Mouse (Mus musculus): ENCODE data around the gene Trmt6. TPM values are rescaled to one million over a fixed set of nuclear protein-coding genes. Genes with fewer than 3 reads are reported as not detected.

Gene Trmt6
- 10 to 100 TPM; 27.1 to 31.8 TPM for total RNA-seq (2021)

- intact Hi-C loops (cut with DNase I) = loop anchor here (10.0 kb wide), 1 partner anchor 301 kb away; no protein-coding TSS in a partner anchor
- peak; percentile 88 to 89 for DNase-seq (ENCODE audit: low spot score in 2 of 2)
Measured at GRCm38 (mm10) chr2:132815608-132816314, at the start of gene Trmt6, which contains the start of gene Mcm8. Trmt6 (minus strand) TSS chr2:132816055. Mcm8 (plus strand) TSS chr2:132816141.

GRCm38 (mm10) chr2:132863325-132863724, 47.5 kb upstream of the Trmt6 start:
- DNase-seq (ENCODE audit: low spot score in 2 of 2) = no peak
- intact Hi-C loops (cut with DNase I) = no loop called here

- no peak for DNase-seq (ENCODE audit: low spot score in 2 of 2)
- intact Hi-C loops (cut with DNase I) = no loop called here
Measured at GRCm38 (mm10) chr2:132861456-132861855, 45.6 kb upstream of the Trmt6 start.

DNA sequence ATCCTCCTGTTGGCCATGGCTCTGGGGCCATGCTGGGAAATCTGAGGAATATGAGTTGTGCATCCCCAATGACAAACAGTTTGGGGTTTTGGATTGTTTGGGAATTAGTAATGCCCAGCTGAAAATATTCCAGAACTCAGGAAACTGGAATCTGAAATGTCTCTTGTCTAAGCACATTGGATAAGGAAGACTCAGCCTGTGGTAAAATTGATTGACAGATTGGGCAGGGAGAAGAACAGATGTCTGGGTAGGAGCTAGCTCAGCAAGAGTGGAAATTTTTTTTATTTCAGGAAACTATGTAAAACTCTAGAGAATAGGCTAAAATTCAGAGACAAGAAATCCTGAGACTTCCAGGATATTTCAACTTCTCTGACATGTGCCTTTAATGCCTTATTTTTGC, 44.6 kb upstream of the Trmt6 start:
- intact Hi-C loops (cut with DNase I) = no loop called here
- no peak for DNase-seq (ENCODE audit: low spot score in 2 of 2)

DNA sequence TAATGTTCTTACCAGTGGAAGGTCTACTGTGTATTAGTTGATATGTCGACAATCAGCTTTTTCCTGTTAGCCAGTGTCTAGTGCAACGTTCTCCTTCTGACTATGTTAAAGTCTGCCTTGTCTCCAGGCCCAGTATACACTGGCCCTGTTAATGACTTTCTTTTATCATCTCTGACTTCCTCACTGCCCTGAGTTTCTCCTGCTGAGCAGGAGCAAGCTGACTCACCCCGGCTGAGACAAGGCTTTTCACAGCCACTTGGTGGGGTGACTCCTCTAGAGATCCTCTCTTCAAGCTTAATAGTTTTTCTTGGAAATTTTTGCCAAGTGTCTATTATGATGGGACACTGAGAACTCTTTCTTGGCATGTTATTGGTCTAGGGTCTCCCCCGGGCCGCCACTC, 40.5 kb upstream of the Trmt6 start:
- intact Hi-C loops (cut with DNase I) = no loop called here
- no peak for DNase-seq (ENCODE audit: low spot score in 2 of 2)

GRCm38 (mm10) chr2:132853051-132853450, 37.2 kb upstream of the Trmt6 start:
- no peak for DNase-seq (ENCODE audit: low spot score in 2 of 2)

DNA sequence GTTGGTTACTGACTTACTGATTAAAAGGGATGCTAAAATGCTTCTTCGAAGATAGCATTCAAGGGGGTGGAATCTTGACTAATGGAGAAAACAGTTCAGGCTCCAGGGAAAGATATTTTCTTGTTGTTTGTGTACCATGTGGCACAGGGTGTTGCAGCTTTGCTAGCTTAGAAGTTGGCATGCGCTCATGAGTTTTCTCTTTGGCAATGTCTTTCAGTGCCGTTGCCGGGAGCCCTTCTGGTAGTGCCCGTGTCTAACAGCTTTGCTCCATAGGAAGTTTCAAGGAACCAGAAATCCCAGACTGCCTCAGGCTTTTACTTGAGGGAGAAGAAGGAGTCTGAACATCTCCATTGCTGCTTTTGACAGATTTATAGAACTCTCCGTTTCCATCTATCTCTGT, 33.3 kb upstream of the Trmt6 start:
- intact Hi-C loops (cut with DNase I) = no loop called here
- no peak for DNase-seq (ENCODE audit: low spot score in 2 of 2)

More at GRCm38 (mm10) chr2:132853051-132853450, 37.2 kb upstream of the Trmt6 start:
- intact Hi-C loops (cut with DNase I) = no loop called here

- intact Hi-C loops (cut with DNase I) = no loop called here
- DNase-seq (ENCODE audit: low spot score in 2 of 2) = no peak
Measured at GRCm38 (mm10) chr2:132848361-132848760, 32.5 kb upstream of the Trmt6 start.

DNA sequence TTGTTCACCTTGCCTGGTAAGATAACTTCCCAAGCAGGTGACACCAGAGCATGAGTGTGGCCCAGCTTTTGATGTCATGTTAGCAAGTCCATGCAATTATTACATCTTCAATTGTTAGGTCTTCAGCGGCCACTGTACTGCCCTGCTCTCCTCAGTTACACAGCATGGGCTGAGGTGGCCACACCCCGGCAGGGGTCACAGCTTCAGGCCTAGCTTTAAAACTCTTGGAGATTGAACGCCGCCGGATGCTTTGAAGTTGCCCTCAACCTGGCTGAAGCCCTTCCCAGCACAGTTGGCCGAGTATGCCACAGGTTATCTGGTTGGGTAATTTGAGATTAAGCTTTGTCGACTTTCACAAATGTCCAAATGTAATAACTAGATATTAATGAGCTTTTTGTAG, 31.7 kb upstream of the Trmt6 start:
- intact Hi-C loops (cut with DNase I) = loop anchor here (1.0 kb wide), 1 partner anchor 56 kb away; no protein-coding TSS in a partner anchor
- DNase-seq (ENCODE audit: low spot score in 2 of 2) = no peak

DNA sequence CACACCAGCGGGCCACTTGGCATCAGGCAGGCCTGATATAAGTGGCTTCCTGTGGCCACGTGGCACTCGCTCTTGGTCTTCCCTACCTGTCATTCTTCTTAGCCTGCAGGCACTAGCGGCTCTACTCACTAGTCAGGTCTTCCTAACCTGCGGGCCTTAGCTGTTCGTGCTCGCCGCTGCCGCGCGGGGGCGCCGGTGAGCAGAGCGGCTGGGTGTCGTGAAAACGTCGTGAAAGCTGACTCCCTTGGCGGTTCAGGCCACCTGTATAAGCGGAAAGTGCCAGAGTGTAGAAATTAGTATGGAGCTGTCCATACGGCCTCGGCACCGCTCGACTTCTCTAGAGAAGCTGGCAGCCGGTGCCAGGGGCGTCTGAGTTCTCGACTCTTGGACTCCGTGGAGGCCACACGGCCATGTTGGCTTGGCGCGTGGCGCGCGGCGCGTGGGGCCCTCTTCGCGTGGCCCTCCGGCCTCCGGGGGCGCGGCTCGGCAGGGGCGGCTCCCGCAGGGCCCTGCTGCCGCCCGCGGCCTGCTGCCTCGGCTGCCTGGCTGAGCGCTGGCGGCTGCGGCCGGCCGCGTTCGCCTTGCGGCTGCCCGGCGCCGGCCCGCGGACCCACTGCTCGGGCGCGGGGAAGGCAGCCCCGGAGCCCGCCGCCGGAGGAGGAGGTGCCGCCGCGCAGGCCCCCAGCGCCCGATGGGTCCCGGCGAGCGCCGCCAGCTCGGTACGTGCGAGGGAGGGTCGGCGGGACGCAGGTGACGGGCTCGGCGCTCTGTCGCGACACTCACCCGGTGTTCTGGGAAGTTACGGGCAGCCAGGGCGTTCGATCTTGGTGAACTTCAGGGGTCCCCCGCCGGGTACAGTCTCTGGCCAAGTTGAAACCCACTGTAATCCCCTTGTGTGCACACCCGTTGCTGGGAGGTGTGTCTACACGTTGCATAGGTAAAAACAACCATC, 30.8 kb upstream of the Trmt6 start, which contains the start of gene Crls1:
Crls1 (plus strand) TSS at position 260 of the 952 bp plus-strand sequence.
- intact Hi-C loops (cut with DNase I) = loop anchor here (1.0 kb wide), 1 partner anchor 57 kb away; no protein-coding TSS in a partner anchor

DNA sequence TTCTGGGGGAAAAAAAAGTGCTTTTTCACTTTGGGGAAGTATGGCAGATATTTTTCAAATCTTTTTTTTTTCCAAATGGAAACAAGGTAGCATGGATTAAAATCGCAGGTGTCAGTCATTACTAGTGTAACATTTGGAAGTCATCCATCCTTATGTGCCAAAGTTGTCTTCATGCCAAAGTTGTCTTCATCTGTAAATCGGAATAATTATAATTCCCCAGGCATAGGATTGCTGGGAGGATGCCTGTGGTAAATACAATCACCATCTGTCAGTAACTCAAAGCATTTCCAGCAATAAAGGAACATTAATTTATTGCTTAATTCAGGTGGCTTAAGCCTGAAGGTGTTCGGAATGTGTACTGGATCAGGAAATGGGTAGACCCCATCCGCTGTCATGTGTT, 25.2 kb upstream of the Trmt6 start:
- intact Hi-C loops (cut with DNase I) = no loop called here
- no peak for DNase-seq (ENCODE audit: low spot score in 2 of 2)

More for the DNA sequence above, 30.8 kb upstream of the Trmt6 start, which contains the start of gene Crls1:
- peak; percentile 97 to 98 for DNase-seq (ENCODE audit: low spot score in 2 of 2)

DNA sequence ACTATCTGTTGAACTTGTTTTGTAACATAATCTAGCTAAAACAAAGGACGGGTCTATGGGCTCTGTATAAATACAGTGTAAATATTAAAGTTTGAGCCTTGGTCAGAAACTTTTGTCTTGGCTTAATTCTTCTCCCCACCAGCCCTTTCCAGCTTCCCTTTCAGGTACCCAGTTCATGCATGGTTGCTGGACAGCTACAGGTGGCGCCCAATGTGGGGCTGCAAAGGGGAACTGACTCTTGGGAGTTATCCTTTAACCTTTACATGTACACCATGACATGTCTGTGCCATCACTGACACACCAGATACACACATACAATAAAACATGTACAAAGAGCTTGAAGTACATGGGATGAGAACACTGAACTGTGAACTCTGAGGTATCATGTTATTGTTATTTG, 12.9 kb downstream of the Trmt6 start:
- intact Hi-C loops (cut with DNase I) = no loop called here
- no peak for DNase-seq (ENCODE audit: low spot score in 2 of 2)

DNA sequence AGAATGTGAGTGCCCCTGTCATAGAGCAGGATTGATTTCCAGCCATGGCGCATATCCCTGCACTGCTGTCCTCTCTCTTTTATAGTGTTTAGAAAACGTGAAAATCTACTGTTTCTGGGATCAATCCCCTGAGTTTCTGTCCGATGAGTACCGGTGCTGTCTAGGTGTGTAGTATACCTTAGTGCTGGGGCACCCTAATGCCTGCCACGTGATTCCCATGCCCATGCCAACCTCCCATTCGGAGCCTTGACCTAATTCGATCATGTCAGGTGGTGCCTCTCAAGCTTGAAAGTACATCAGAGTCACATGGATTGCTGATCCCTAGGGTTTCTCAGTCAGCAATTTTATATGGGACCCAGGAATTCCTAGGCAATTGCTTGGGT, 21.7 kb downstream of the Trmt6 start:
- no peak for DNase-seq (ENCODE audit: low spot score in 2 of 2)
- intact Hi-C loops (cut with DNase I) = no loop called here

GRCm38 (mm10) chr2:132793441-132794203, 22.2 kb downstream of the Trmt6 start:
- DNase-seq (ENCODE audit: low spot score in 2 of 2) = no peak
- intact Hi-C loops (cut with DNase I) = no loop called here

- intact Hi-C loops (cut with DNase I) = loop anchor here (5.0 kb wide), 2 partner anchors 42 to 267 kb away; no protein-coding TSS in a partner anchor
- DNase-seq (ENCODE audit: low spot score in 2 of 2) = no peak
Measured at GRCm38 (mm10) chr2:132784039-132784438, 31.8 kb downstream of the Trmt6 start.

GRCm38 (mm10) chr2:132781439-132782068, 34.3 kb downstream of the Trmt6 start:
- peak; percentile 88 to 92 for DNase-seq (ENCODE audit: low spot score in 2 of 2)
- intact Hi-C loops (cut with DNase I) = loop anchor here (2.0 to 5.0 kb wide), 3 partner anchors 39 to 264 kb away; no protein-coding TSS in a partner anchor

DNA sequence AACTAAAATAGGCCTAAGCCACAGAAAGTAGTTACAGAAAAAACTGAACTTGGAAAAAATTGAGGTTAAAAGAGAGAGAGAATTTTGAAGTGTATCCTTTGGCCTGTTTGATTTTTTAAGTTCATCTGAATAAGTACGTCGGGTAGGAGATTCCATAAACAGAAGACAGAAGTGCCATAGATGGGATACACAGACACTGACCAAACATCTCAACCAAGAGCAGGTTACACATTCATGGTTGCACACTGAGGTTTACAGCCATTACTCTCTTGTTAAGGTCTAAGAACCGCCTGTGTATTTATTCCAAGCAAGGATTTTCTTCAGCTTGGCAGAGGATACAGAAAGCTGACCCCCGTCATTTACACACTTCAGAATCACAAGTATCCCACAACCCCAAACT, 34.9 kb downstream of the Trmt6 start, which contains the start of gene Chgb:
Chgb (plus strand) TSS at position 301 of the 400 bp plus-strand sequence.
- intact Hi-C loops (cut with DNase I) = loop anchor here (2.0 to 5.0 kb wide), 3 partner anchors 39 to 264 kb away; no protein-coding TSS in a partner anchor
- no peak for DNase-seq (ENCODE audit: low spot score in 2 of 2)

DNA sequence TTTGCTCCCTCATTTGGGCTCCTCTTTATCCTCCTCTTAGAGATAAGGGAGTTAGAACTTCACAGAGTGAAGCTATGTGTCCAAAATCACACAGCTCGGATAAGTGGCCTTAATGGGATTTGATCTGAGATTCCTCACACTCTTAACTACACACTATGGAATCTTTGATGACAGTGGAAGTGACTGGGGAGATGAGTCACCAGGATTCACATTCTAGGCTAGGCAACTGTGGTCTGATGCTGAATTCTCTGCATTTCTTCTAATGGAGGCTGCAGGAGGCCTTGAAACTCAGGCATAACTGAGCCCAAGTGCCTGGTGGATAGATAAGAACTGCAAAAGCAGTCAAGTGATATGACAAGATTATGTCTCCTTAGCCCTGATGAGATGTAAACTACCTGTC, 45.0 kb downstream of the Trmt6 start:
- DNase-seq (ENCODE audit: low spot score in 2 of 2) = no peak
- intact Hi-C loops (cut with DNase I) = no loop called here

GRCm38 (mm10) chr2:132757911-132758310, 57.9 kb downstream of the Trmt6 start:
- peak; percentile 76 to 78 for DNase-seq (ENCODE audit: low spot score in 2 of 2)
- intact Hi-C loops (cut with DNase I) = no loop called here

All from left cerebral cortex, postnatal 36 days (tissue).